Mouse (Mus musculus) forebrain, embryonic 11.5 days (tissue): ENCODE data around the gene Dtnbp1. TPM values are rescaled to one million over a fixed set of nuclear protein-coding genes. Genes with fewer than 3 reads are reported as not detected.
A peak's percentile ranks its signal among the peaks of the same experiment; 100 is the strongest.

ENCODE experiments used
- ATAC-seq: fragments of 200-750 bp; cut with Nextera tagmentation; replicated peaks from 2 replicates; pipeline ENCODE4 v1.8.0; 2017; ENCODE audit warnings: moderate TSS enrichment; ENCODE audit not compliant: low FRiP score
- DNase-seq: peaks from one replicate; pipeline ENCODE4 v3.0.0-alpha.2; 2017; ENCODE audit warnings: low spot score
- H3K27ac ChIP-seq: fragments of 300-500 bp; sonication (generic); 2 replicates; pipeline ENCODE4 v1.5.1; 2014; ENCODE audit warnings: low read depth, low read length
- H3K27me3 ChIP-seq: fragments of 300-500 bp; sonication (generic); 2 replicates; pipeline ENCODE4 v1.6.1; 2014; ENCODE audit warnings: mild to moderate bottlenecking, low read length, mixed read lengths; ENCODE audit not compliant: control insufficient read depth, insufficient read depth
- H3K36me3 ChIP-seq: fragments of 300-500 bp; sonication (generic); 2 replicates; pipeline ENCODE4 v1.6.1; 2014; ENCODE audit warnings: mild to moderate bottlenecking, low read length, moderate library complexity, mixed read lengths; ENCODE audit not compliant: control insufficient read depth, insufficient read depth
- H3K4me1 ChIP-seq: fragments of 300-500 bp; sonication (generic); replicated peaks from 2 replicates; pipeline ENCODE4 v1.6.1; 2014; ENCODE audit warnings: low read length, mixed read lengths; ENCODE audit not compliant: control insufficient read depth, insufficient read depth
- H3K4me2 ChIP-seq: fragments of 300-500 bp; sonication (generic); 2 replicates; pipeline ENCODE4 v1.6.1; 2014; ENCODE audit warnings: low read depth, mild to moderate bottlenecking, low read length, moderate library complexity, mixed read lengths; ENCODE audit not compliant: severe bottlenecking
- H3K4me3 ChIP-seq: fragments of 300-500 bp; sonication (generic); 2 replicates; pipeline ENCODE4 v1.5.1; 2014; ENCODE audit warnings: low read depth, low read length
- H3K9ac ChIP-seq: fragments of 300-500 bp; sonication (generic); 2 replicates; pipeline ENCODE4 v1.6.1; 2014; ENCODE audit warnings: low read length
- H3K9me3 ChIP-seq: fragments of 300-500 bp; sonication (generic); 2 replicates; pipeline ENCODE4 v1.6.1; 2016; ENCODE audit warnings: low read length, mixed read lengths; ENCODE audit not compliant: control insufficient read depth
- WGBS: fragments of 180-500 bp; shearing (Covaris S2); extraction: QIAGEN DNeasy Blood & Tissue Kit; methylation state at CpG from one replicate; pipeline ENCODE4 v1.1.7; 2014; 5-methylcytosine and 5-hydroxymethylcytosine counted together
- polyA plus RNA-seq: library from polyadenylated mRNA; unstranded; fragments of >200 nt; fragmentation: Nextera tagmentation; extraction: Ambion mirVana; gene quantifications from 2 replicates; pipeline ENCODE4 v1.2.1, GENCODE M21; 2014

Dtnbp1 gene
- polyA plus RNA-seq, 1 experiment from 2014 or later: 73.3 TPM

GRCm38 (mm10) chr13:45032484-45032883 is 30.5 kb upstream of the Dtnbp1 start:
- 86% methylated on average over 4 of the region's 4 CpGs for whole genome bisulfite sequencing
- H3K27ac ChIP-seq: no peak overlapping the region
- no peaks in the 10 kb centered on the region for H3K27me3 ChIP-seq
- no peaks in the 10 kb centered on the region for H3K36me3 ChIP-seq
- no peaks in the 10 kb centered on the region for H3K9me3 ChIP-seq
- H3K4me2 ChIP-seq: no peak overlapping the region
- no peak overlapping the region for H3K9ac ChIP-seq
- no peak overlapping the region for H3K4me3 ChIP-seq
- no peaks in the 10 kb centered on the region; the same call in 1 of the 2 replicates for H3K4me1 ChIP-seq
- ATAC-seq: no peak
- no peak for DNase-seq

- Histone ChIP-seq H3K9me3 (no peaks in the 10 kb centered on the region), H3K4me3 (no peak overlapping the region), H3K4me1 (no peaks in the 10 kb centered on the region; the same call in 1 of the 2 replicates), H3K9ac (no peak overlapping the region), H3K27ac (no peak overlapping the region), H3K27me3 (no peaks in the 10 kb centered on the region), H3K4me2 (no peak overlapping the region), H3K36me3 (no peaks in the 10 kb centered on the region)
- no peak for DNase-seq
- WGBS: 72% methylated on average over 7 of the region's 7 CpGs
- ATAC-seq: no peak
These were observed 29.8 kb upstream of the Dtnbp1 start for GRCm38 (mm10) chr13:45031748-45032147.

DNA sequence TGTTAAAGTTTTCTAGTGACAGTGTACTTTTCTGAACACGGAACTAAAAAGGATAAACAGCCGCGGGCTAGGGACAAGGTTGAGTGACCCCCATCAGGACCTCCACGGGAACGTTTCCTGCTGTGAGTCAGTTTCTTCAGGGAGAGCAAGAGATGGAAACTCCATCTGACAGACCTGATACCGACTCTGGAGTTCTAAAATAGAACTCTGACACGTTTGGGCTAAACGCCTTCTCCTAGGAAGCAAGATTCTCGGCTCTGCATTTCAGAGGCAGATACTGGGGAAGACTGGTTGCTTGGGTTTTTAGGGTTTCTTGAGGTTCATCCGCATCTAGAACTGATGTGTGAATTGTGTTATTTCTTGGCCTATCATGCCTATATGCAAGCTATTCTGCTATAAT is 29.4 kb upstream of the Dtnbp1 start:
- no peak for ATAC-seq
- Histone ChIP-seq H3K27ac (no peak overlapping the region), H3K9ac (no peak overlapping the region)

DNA sequence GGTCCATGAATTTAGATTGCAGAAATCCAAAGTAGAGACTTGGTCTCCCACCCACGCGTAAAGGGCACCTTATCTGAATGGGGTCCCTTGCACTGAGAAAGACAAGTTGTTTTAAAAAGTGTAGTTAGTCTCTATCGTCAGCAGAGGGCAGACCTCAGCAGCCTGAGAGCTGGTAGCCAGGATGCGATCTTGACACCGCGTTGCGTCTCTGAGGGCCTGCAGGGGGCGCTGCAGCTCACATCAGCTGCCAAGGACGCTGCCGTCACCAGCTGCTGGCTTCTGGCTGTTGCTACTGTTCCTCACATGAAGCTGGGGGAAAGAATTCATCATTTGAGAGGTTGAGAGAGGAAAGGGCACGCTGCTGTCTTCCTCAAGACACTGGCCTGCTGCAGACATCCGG is 28.9 kb upstream of the Dtnbp1 start:
- Histone ChIP-seq H3K4me3 (no peak overlapping the region), H3K27ac (no peak overlapping the region), H3K9ac (no peak overlapping the region), H3K36me3 (no peaks in the 10 kb centered on the region), H3K4me2 (no peak overlapping the region), H3K4me1 (no peaks in the 10 kb centered on the region; the same call in 1 of the 2 replicates), H3K27me3 (no peaks in the 10 kb centered on the region), H3K9me3 (no peaks in the 10 kb centered on the region)
- DNase-seq (peak; percentile 93), ATAC-seq (no peak)
- WGBS: 14% methylated on average over 12 of the region's 12 CpGs

More for the DNA sequence above, 29.4 kb upstream of the Dtnbp1 start:
- DNase-seq: no peak
- H3K36me3 ChIP-seq: no peaks in the 10 kb centered on the region
- no peak overlapping the region for H3K4me2 ChIP-seq
- H3K4me3 ChIP-seq: no peak overlapping the region
- H3K9me3 ChIP-seq: no peaks in the 10 kb centered on the region
- H3K27me3 ChIP-seq: no peaks in the 10 kb centered on the region
- 79% methylated on average over 10 of the region's 10 CpGs for WGBS
- no peaks in the 10 kb centered on the region; the same call in 1 of the 2 replicates for H3K4me1 ChIP-seq

DNA sequence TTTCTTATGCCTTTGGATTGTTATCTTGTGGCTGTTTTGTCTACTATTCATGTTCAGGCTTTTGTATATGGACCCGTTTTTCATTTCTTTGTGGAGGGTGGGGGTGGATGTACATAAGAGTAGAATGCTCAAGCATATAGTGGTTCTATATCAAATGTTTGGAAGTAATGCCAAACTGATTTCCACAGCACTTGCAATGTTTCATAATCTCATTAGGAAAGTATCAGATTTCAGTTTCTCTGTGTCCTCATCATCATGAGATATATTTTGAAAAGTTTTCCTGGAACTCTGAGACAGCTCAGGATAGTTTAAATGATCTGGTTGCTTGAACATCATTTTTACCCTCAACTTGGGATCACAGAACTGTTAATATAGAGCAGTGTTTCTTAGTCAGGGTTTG is 27.8 kb upstream of the Dtnbp1 start:
- no peaks in the 10 kb centered on the region; the same call in 1 of the 2 replicates for H3K4me1 ChIP-seq
- no peaks in the 10 kb centered on the region for H3K27me3 ChIP-seq
- H3K4me3 ChIP-seq: no peak overlapping the region
- H3K27ac ChIP-seq: no peak overlapping the region
- ATAC-seq (no peak), DNase-seq (no peak)
- WGBS: 84% methylated on average over 1 of the region's 1 CpGs
- no peaks in the 10 kb centered on the region for H3K36me3 ChIP-seq
- H3K9ac ChIP-seq: no peak overlapping the region
- no peaks in the 10 kb centered on the region for H3K9me3 ChIP-seq
- no peak overlapping the region for H3K4me2 ChIP-seq

DNA sequence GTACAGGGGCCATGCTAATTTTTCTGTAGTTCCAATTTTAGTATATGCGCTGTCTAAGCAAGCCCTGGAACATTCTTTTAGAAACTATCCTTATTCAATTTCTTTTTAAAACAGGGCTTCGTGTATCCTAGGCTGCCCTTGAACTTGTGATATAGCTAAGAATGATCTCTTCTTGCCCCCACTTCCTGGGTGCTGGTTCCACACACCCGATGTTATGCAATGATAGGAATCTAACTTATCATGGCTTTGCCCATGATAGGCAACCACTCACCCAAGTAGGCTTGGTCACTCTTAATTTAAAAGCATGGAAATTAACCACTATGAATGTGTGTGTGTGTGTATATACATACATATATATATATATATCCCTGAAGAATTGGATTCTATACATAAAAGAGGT is 24.3 kb upstream of the Dtnbp1 start:
- Histone ChIP-seq H3K4me1 (no peaks in the 10 kb centered on the region; the same call in 1 of the 2 replicates), H3K27ac (no peak overlapping the region), H3K9ac (no peak overlapping the region), H3K4me3 (no peak overlapping the region), H3K27me3 (no peaks in the 10 kb centered on the region), H3K9me3 (no peaks in the 10 kb centered on the region), H3K4me2 (no peak overlapping the region), H3K36me3 (no peaks in the 10 kb centered on the region)
- ATAC-seq (no peak), DNase-seq (no peak)
- WGBS: 87% methylated on average over 3 of the region's 3 CpGs

GRCm38 (mm10) chr13:45024821-45025220 is 22.9 kb upstream of the Dtnbp1 start:
- DNase-seq (no peak), ATAC-seq (no peak)
- 86% methylated on average over 10 of the region's 10 CpGs for WGBS

GRCm38 (mm10) chr13:45023356-45024150 is 21.6 kb upstream of the Dtnbp1 start:
- 78% methylated on average over 20 of the region's 20 CpGs for WGBS
- H3K4me3 ChIP-seq: no peak overlapping the region
- no peak overlapping the region for H3K27ac ChIP-seq
- no peaks in the 10 kb centered on the region for H3K36me3 ChIP-seq
- no peaks in the 10 kb centered on the region for H3K4me1 ChIP-seq
- no peak for ATAC-seq
- H3K9ac ChIP-seq: no peak overlapping the region
- no peak for DNase-seq
- H3K9me3 ChIP-seq: no peaks in the 10 kb centered on the region
- H3K27me3 ChIP-seq: no peaks in the 10 kb centered on the region
- H3K4me2 ChIP-seq: no peak overlapping the region

More at GRCm38 (mm10) chr13:45024821-45025220, 22.9 kb upstream of the Dtnbp1 start:
- Histone ChIP-seq H3K36me3 (no peaks in the 10 kb centered on the region), H3K27me3 (no peaks in the 10 kb centered on the region), H3K9ac (no peak overlapping the region), H3K9me3 (no peaks in the 10 kb centered on the region), H3K4me2 (no peak overlapping the region), H3K4me3 (no peak overlapping the region), H3K4me1 (no peaks in the 10 kb centered on the region), H3K27ac (no peak overlapping the region)

GRCm38 (mm10) chr13:45008150-45008549 is 6.2 kb upstream of the Dtnbp1 start:
- DNase-seq (peak; percentile 70), ATAC-seq (no peak)
- Histone ChIP-seq H3K9me3 (no peaks in the 10 kb centered on the region), H3K4me3 (no peak overlapping the region), H3K27ac (no peak overlapping the region), H3K4me2 (no peak overlapping the region), H3K27me3 (no peaks in the 10 kb centered on the region), H3K4me1 (no peaks in the 10 kb centered on the region), H3K36me3 (no peaks in the 10 kb centered on the region), H3K9ac (no peak overlapping the region)
- WGBS: 85% methylated on average over 7 of the region's 7 CpGs
